Mouse (Mus musculus) thymus, postnatal 36 days (tissue): ENCODE measurements around the gene Jazf1.
A peak's percentile ranks its signal among the peaks of the same experiment; 100 is the strongest.

ENCODE experiments used
- DNase-seq, 2 experiments: peaks; one replicate each; pipeline ENCODE4 v3.0.0; 2022; ENCODE audit warnings: mixed read lengths in 2 of 2

Jazf1 gene

GRCm38 (mm10) chr6:52843027-52843426 lies 225.4 kb downstream of the Jazf1 start:
- DNase-seq = no peak

- peak in 1 of 2 experiments; percentile 44 for DNase-seq
These were observed 225.8 kb downstream of the Jazf1 start for GRCm38 (mm10) chr6:52842598-52842997.

- DNase-seq = no peak
These were observed 226.8 kb downstream of the Jazf1 start for GRCm38 (mm10) chr6:52841611-52842010.

GRCm38 (mm10) chr6:52840589-52841044 lies 227.8 kb downstream of the Jazf1 start:
- DNase-seq = peak in 1 of 2 experiments; percentile 33

- peak; percentile 75 to 76 for DNase-seq
These were observed 229.7 kb downstream of the Jazf1 start for GRCm38 (mm10) chr6:52838691-52839090.

- DNase-seq = no peak
These were observed 230.6 kb downstream of the Jazf1 start for GRCm38 (mm10) chr6:52837792-52838191.

GRCm38 (mm10) chr6:52836201-52836950 lies 232.1 kb downstream of the Jazf1 start:
- no peak for DNase-seq

- no peak for DNase-seq
These were observed 240.6 kb downstream of the Jazf1 start for GRCm38 (mm10) chr6:52827752-52828277.

GRCm38 (mm10) chr6:52825535-52825934 lies 242.9 kb downstream of the Jazf1 start:
- no peak for DNase-seq

- DNase-seq = no peak
These were observed 243.4 kb downstream of the Jazf1 start for GRCm38 (mm10) chr6:52824977-52825482.

GRCm38 (mm10) chr6:52823064-52823463 lies 245.4 kb downstream of the Jazf1 start:
- DNase-seq = no peak

- DNase-seq = no peak
These were observed 245.8 kb downstream of the Jazf1 start for GRCm38 (mm10) chr6:52822625-52823024.

- DNase-seq = peak in 1 of 2 experiments; percentile 47
These were observed 249.1 kb downstream of the Jazf1 start for GRCm38 (mm10) chr6:52819353-52819752.

GRCm38 (mm10) chr6:52818041-52818440 lies 250.4 kb downstream of the Jazf1 start:
- no peak for DNase-seq

GRCm38 (mm10) chr6:52817203-52817874 lies 251.1 kb downstream of the Jazf1 start:
- DNase-seq = peak; percentile 52 to 63

GRCm38 (mm10) chr6:52805237-52805856 lies 263.1 kb downstream of the Jazf1 start:
- DNase-seq = no peak

GRCm38 (mm10) chr6:52802181-52802580 lies 266.2 kb downstream of the Jazf1 start:
- no peak for DNase-seq

- no peak for DNase-seq
These were observed 271.1 kb downstream of the Jazf1 start for GRCm38 (mm10) chr6:52797252-52797800.

- DNase-seq = no peak
These were observed 271.7 kb downstream of the Jazf1 start for GRCm38 (mm10) chr6:52796691-52797090.

GRCm38 (mm10) chr6:52796035-52796598 lies 272.3 kb downstream of the Jazf1 start:
- no peak for DNase-seq

- no peak for DNase-seq
These were observed 273.2 kb downstream of the Jazf1 start for GRCm38 (mm10) chr6:52795029-52795841.

GRCm38 (mm10) chr6:52792455-52792854 lies 276.0 kb downstream of the Jazf1 start:
- no peak for DNase-seq
